Mouse (Mus musculus) hindbrain, embryonic 11.5 days (tissue): ENCODE measurements around the gene Psmd10. TPM values are rescaled to one million over a fixed set of nuclear protein-coding genes. Genes with fewer than 3 reads are reported as not detected.

Experiments
- ATAC-seq: fragments of 200-750 bp; cut with Nextera tagmentation; 2 replicates; pipeline ENCODE4 v1.8.0; 2017; ENCODE audit warnings: mild to moderate bottlenecking, moderate TSS enrichment, moderate library complexity; ENCODE audit not compliant: low FRiP score
- DNase-seq: peaks from one replicate; pipeline ENCODE4 v3.0.0-alpha.2; 2015; ENCODE audit warnings: low spot score
- H3K27ac ChIP-seq: fragments of 300-500 bp; sonication (generic); 2 replicates; pipeline ENCODE4 v1.5.1; 2014; ENCODE audit warnings: mild to moderate bottlenecking, low read depth, low read length
- H3K27me3 ChIP-seq: fragments of 300-500 bp; sonication (generic); 2 replicates; pipeline ENCODE4 v1.6.1; 2014; ENCODE audit warnings: mild to moderate bottlenecking, low read length, moderate library complexity, mixed read lengths; ENCODE audit not compliant: control insufficient read depth, insufficient read depth
- H3K36me3 ChIP-seq: fragments of 300-500 bp; sonication (generic); 2 replicates; pipeline ENCODE4 v1.6.1; 2014; ENCODE audit warnings: mild to moderate bottlenecking, low read length, moderate library complexity, mixed read lengths; ENCODE audit not compliant: control insufficient read depth, insufficient read depth
- H3K4me1 ChIP-seq: fragments of 300-500 bp; sonication (generic); replicated peaks from 2 replicates; pipeline ENCODE4 v1.6.1; 2014; ENCODE audit warnings: low read length, mixed read lengths; ENCODE audit not compliant: control insufficient read depth, insufficient read depth
- H3K4me2 ChIP-seq: fragments of 300-500 bp; sonication (generic); replicated peaks from 2 replicates; pipeline ENCODE4 v1.6.1; 2014; ENCODE audit warnings: mild to moderate bottlenecking, low read depth, low read length
- H3K4me3 ChIP-seq: fragments of 300-500 bp; sonication (generic); 2 replicates; pipeline ENCODE4 v1.5.1; 2014; ENCODE audit warnings: low read depth, low read length
- H3K9ac ChIP-seq: fragments of 300-500 bp; sonication (generic); 2 replicates; pipeline ENCODE4 v1.6.1; 2014; ENCODE audit warnings: low read depth, low read length
- H3K9me3 ChIP-seq: fragments of 300-500 bp; sonication (generic); 2 replicates; pipeline ENCODE4 v1.6.1; 2016; ENCODE audit warnings: low read length; ENCODE audit not compliant: control insufficient read depth
- WGBS: fragments of 180-500 bp; shearing (Covaris S2); extraction: QIAGEN DNeasy Blood & Tissue Kit; methylation state at CpG from one replicate; pipeline ENCODE4 v1.1.7; 2014; 5-methylcytosine and 5-hydroxymethylcytosine counted together
- polyA plus RNA-seq: library from polyadenylated mRNA; unstranded; fragments of >200 nt; fragmentation: Nextera tagmentation; extraction: Ambion mirVana; gene quantifications from 2 replicates; pipeline ENCODE4 v1.2.1, GENCODE M21; 2014

Psmd10 gene
- polyA plus RNA-seq, 1 experiment from 2014 or later = 55.6 TPM

- Histone ChIP-seq H3K9ac (no peak overlapping the region), H3K27ac (no peak overlapping the region), H3K36me3 (no peaks in the 10 kb centered on the region), H3K9me3 (no peaks in the 10 kb centered on the region), H3K27me3 (no peaks in the 10 kb centered on the region; the same call in 1 of the 2 replicates), H3K4me3 (no peak overlapping the region), H3K4me2 (no peak overlapping the region), H3K4me1 (no peaks in the 10 kb centered on the region)
- 82% methylated on average over 3 of the region's 3 CpGs for WGBS
- no peak for ATAC-seq
- DNase-seq = no peak
These were observed 53.0 kb downstream of the Psmd10 start for GRCm38 (mm10) chrX:140903487-140903886.

Other genes with a start within 250 kb of the Psmd10 start
- not detected in 2 replicates for gene Tex13b, start 143.3 kb downstream of the Psmd10 start, polyA plus RNA-seq
- gene Vsig1, start 49.1 kb downstream of the Psmd10 start, polyA plus RNA-seq = not detected in 2 replicates
- 16.8 and 18.5 TPM in 2 replicates for gene Atg4a, start 179 bp upstream of the Psmd10 start, polyA plus RNA-seq